In genomic region chr9:47409579-47409978, GRCm38 (mm10) we compare ENCODE assay signal across 25 mouse cellular contexts.
"Had no signal": no experiment of that assay in that cellular context is flagged by ENCODE, and none has a peak within 500 bp of the region (broad histone marks: within the 10 kb centered on the region; RNA-seq: fewer than 3 reads in every experiment).

No protein-coding gene starts in this region.

- H3K36me3 ChIP-seq: heart, embryonic 10.5 days; heart, embryonic 12.5 days; hindbrain, embryonic 10.5 days; hindbrain, embryonic 12.5 days; intestine, embryonic 15.5 days; limb, embryonic 13.5 days; limb, embryonic 15.5 days had no signal

- H3K9me3 ChIP-seq: heart, embryonic 10.5 days; heart, embryonic 12.5 days; hindbrain, embryonic 10.5 days; hindbrain, embryonic 12.5 days; intestine, embryonic 15.5 days; limb, embryonic 13.5 days; limb, embryonic 15.5 days had no signal

- H3K27ac ChIP-seq: gastrocnemius, adult 2 months; heart, embryonic 10.5 days; hindbrain, embryonic 12.5 days; hindbrain, embryonic 14.5 days; intestine, embryonic 15.5 days; limb, embryonic 13.5 days; limb, embryonic 15.5 days had no signal

- ATAC-seq: hindbrain, embryonic 16.5 days; inflammation-experienced regulatory T-cells, adult 6 months; intestine, embryonic 15.5 days; intestine, postnatal 0 days had no signal

- H3K4me3 ChIP-seq: gastrocnemius, adult 2 months; heart, embryonic 10.5 days; heart, embryonic 12.5 days; hindbrain, embryonic 10.5 days; hindbrain, embryonic 12.5 days; intestine, embryonic 15.5 days; limb, embryonic 13.5 days; limb, embryonic 15.5 days had no signal

- H3K4me2 ChIP-seq: heart, embryonic 12.5 days; hindbrain, embryonic 12.5 days; hindbrain, embryonic 14.5 days; intestine, embryonic 15.5 days; limb, embryonic 13.5 days; limb, embryonic 15.5 days had no signal

- DNase-seq: gastrocnemius, adult 2 months; gastrocnemius, postnatal 10 days; gastrocnemius, postnatal 25 days; heart, adult 18-20 months; heart, postnatal 10 days; heart, postnatal 4 days; kidney, adult 18-20 months; kidney, adult 8-10 months; kidney, postnatal 10 days; kidney, postnatal 25 days; kidney, postnatal 4 days; layer of hippocampus, adult 9-11 months; layer of hippocampus, postnatal 36 days; left cerebral cortex, postnatal 4 days had no signal

- H3K9ac ChIP-seq: heart, embryonic 12.5 days; hindbrain, embryonic 12.5 days; hindbrain, embryonic 14.5 days; intestine, embryonic 15.5 days; limb, embryonic 13.5 days; limb, embryonic 15.5 days had no signal
